Mouse (Mus musculus): ENCODE measurements around the gene Zfp853. TPM values are rescaled to one million over a fixed set of nuclear protein-coding genes. Genes with fewer than 3 reads are reported as not detected.

Gene Zfp853
- total and polyA plus RNA-seq, 3 experiments = 0.08 to 0.14 TPM; not detected in 1

- H3K9ac ChIP-seq (ENCODE audit: control insufficient read depth, low read depth, low read length, poor library complexity, severe bottlenecking) = no peak overlapping the region
- peaks cover 7% of the 10 kb centered on the region for H3K79me2 ChIP-seq (ENCODE audit: control insufficient read depth, insufficient read depth, low read length, poor library complexity)
- H3K36me3 ChIP-seq (ENCODE audit: control insufficient read depth in 1 of 2, insufficient read depth in 2 of 2, low read length in 2 of 2) = no peaks in the 10 kb centered on the region
Observed at GRCm38 (mm10) chr5:143265409-143265808, 28.0 kb downstream of the Zfp853 start.

DNA sequence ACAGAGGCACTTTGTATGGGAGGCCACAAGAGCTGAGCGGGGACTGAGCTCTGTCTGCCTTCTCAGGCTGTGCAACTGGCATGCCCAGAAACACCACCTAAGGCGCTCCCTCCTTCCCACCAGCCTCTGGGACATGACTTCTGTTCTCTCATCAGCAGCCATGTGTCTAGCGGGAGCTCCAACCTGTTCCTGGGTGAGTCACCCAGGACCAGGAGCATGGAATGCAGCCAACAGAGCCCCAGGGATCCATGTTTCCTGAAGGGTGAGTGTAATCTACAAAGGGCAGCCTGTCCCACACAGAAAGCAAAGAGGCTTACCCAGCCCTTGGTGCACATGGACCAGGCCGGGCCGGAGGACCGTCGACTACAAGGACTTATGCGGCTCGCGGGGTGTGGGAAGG lies 28.7 kb downstream of the Zfp853 start:
- no peak overlapping the region for H3K27ac ChIP-seq (ENCODE audit: control insufficient read depth, low read depth, low read length)
- no peak overlapping the region for H3K4me3 ChIP-seq (ENCODE audit: control insufficient read depth in 1 of 2, insufficient read depth in 1 of 2, low read depth in 2 of 2, low read length in 2 of 2)
- H3K9ac ChIP-seq (ENCODE audit: control insufficient read depth, low read depth, low read length, poor library complexity, severe bottlenecking) = no peak overlapping the region
- no peaks in the 10 kb centered on the region for H3K36me3 ChIP-seq (ENCODE audit: control insufficient read depth in 1 of 2, insufficient read depth in 2 of 2, low read length in 2 of 2)
- H3K79me2 ChIP-seq (ENCODE audit: control insufficient read depth, insufficient read depth, low read length, poor library complexity) = peaks cover 3% of the 10 kb centered on the region; the same call in 1 of the 2 replicates
- TF ChIP-seq ZC3H11A (IDR thresholded peaks at IDR 0.05; ENCODE audit: low read depth, low read length) (no peak), NRF1 (IDR thresholded peaks at IDR 0.05; ENCODE audit: insufficient read depth, low read depth, low read length, poor library complexity, severe bottlenecking) (no peak), EP300 (IDR thresholded peaks at IDR 0.05; ENCODE audit: low read depth in 1 of 2, low read length in 2 of 2) (no peak), MEF2A (IDR thresholded peaks at IDR 0.05; ENCODE audit: extremely low read depth, insufficient replicate concordance, low read depth, low read length, poor library complexity, severe bottlenecking) (no peak), MYC (IDR thresholded peaks at IDR 0.05; ENCODE audit: low read depth, low read length) (no peak), NELFE (IDR thresholded peaks at IDR 0.05; ENCODE audit: low read depth, low read length) (no peak), GABPA (IDR thresholded peaks at IDR 0.05; ENCODE audit: low read depth, low read length) (no peak), SIN3A (IDR thresholded peaks at IDR 0.05; ENCODE audit: low read length) (no peak), POLR2AphosphoS2 (IDR thresholded peaks at IDR 0.05; ENCODE audit: low read length) (no peak)
- H3K9me3 ChIP-seq (replicated peaks; ENCODE audit: insufficient read depth, low read length) = no peaks in the 10 kb centered on the region
- H3K4me1 ChIP-seq (ENCODE audit: control insufficient read depth in 1 of 2, insufficient read depth in 2 of 2, low read length in 2 of 2) = 0 out of 4 replicates have a peak, but pooled peaks cover 0 to under 1% of the 10 kb centered on the region in 2 experiments
- no peak for DNase-seq (ENCODE audit: low read depth, low spot score)
- H3K27me3 ChIP-seq (ENCODE audit: control insufficient read depth in 1 of 2, insufficient read depth in 2 of 2, low read length in 2 of 2) = no peaks in the 10 kb centered on the region

More at GRCm38 (mm10) chr5:143265409-143265808, 28.0 kb downstream of the Zfp853 start:
- Histone ChIP-seq H3K27ac (ENCODE audit: control insufficient read depth, low read depth, low read length) (no peak overlapping the region), H3K4me3 (ENCODE audit: control insufficient read depth in 1 of 2, insufficient read depth in 1 of 2, low read depth in 2 of 2, low read length in 2 of 2) (no peak overlapping the region), H3K9me3 (replicated peaks; ENCODE audit: insufficient read depth, low read length) (no peaks in the 10 kb centered on the region), H3K4me1 (ENCODE audit: control insufficient read depth in 1 of 2, insufficient read depth in 2 of 2, low read length in 2 of 2) (peaks cover 2 to 3% of the 10 kb centered on the region in 2 experiments; a peak in 1 of 4 replicates), H3K27me3 (ENCODE audit: control insufficient read depth in 1 of 2, insufficient read depth in 2 of 2, low read length in 2 of 2) (no peaks in the 10 kb centered on the region)
- no peak for TF ChIP-seq NRF1 (IDR thresholded peaks at IDR 0.05; ENCODE audit: insufficient read depth, low read depth, low read length, poor library complexity, severe bottlenecking)
- TF ChIP-seq ZKSCAN1 (IDR thresholded peaks at IDR 0.05; ENCODE audit: low read depth, low read length) = no peak
- no peak for TF ChIP-seq CHD1 (IDR thresholded peaks at IDR 0.05; ENCODE audit: low read depth, low read length)
- peak; percentile 56; the same call in 1 of the 2 replicates for TF ChIP-seq HCFC1 (IDR thresholded peaks at IDR 0.05; ENCODE audit: low read depth, low read length)
- DNase-seq (ENCODE audit: low read depth, low spot score) = no peak

DNA sequence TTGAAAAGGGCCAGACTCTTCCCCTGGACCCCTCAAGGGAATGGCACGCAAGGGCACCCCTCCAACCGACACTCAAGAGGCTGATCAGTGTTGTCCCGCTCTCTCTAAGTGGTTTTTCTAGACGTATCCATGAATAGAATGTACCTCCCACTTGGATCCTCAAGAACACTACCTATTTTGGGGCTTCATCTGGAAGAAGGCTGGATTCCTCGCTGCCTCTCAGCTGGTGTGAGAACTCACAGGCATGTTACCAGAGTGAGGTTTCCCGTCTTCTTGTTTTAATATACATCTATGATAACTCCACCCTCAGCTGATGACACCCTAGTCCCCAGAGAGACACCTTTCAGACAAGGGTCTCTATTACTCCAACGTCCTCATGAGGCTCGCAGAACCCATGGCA lies 31.8 kb downstream of the Zfp853 start:
- Histone ChIP-seq H3K27ac (ENCODE audit: control insufficient read depth, low read depth, low read length) (no peak overlapping the region), H3K4me3 (ENCODE audit: control insufficient read depth in 1 of 2, insufficient read depth in 1 of 2, low read depth in 2 of 2, low read length in 2 of 2) (no peak overlapping the region), H3K4me1 (ENCODE audit: control insufficient read depth in 1 of 2, insufficient read depth in 2 of 2, low read length in 2 of 2) (peaks cover 5 to 13% of the 10 kb centered on the region in 2 experiments), H3K9me3 (replicated peaks; ENCODE audit: insufficient read depth, low read length) (no peaks in the 10 kb centered on the region), H3K9ac (ENCODE audit: control insufficient read depth, low read depth, low read length, poor library complexity, severe bottlenecking) (no peak overlapping the region), H3K27me3 (ENCODE audit: control insufficient read depth in 1 of 2, insufficient read depth in 2 of 2, low read length in 2 of 2) (no peaks in the 10 kb centered on the region), H3K36me3 (ENCODE audit: control insufficient read depth in 1 of 2, insufficient read depth in 2 of 2, low read length in 2 of 2) (peaks cover 0 to 4% of the 10 kb centered on the region in 2 experiments; a peak in 1 of 4 replicates), H3K79me2 (ENCODE audit: control insufficient read depth, insufficient read depth, low read length, poor library complexity) (no peaks in the 10 kb centered on the region)
- no peak for DNase-seq (ENCODE audit: low read depth, low spot score)
- TF ChIP-seq MAZ (IDR thresholded peaks at IDR 0.05; ENCODE audit: low read depth, low read length) (no peak), ETS1 (IDR thresholded peaks at IDR 0.05; ENCODE audit: low read depth, low read length) (no peak), BHLHE40 (IDR thresholded peaks at IDR 0.05; ENCODE audit: borderline replicate concordance, low read depth, low read length) (no peak), JUND (IDR thresholded peaks at IDR 0.05; ENCODE audit: low read depth, low read length) (no peak), EP300 (IDR thresholded peaks at IDR 0.05; ENCODE audit: low read depth in 1 of 2, low read length in 2 of 2) (no peak), TBP (IDR thresholded peaks at IDR 0.05; ENCODE audit: low read depth, low read length) (no peak), TCF12 (IDR thresholded peaks at IDR 0.05; ENCODE audit: low read depth, low read length) (no peak), UBTF (IDR thresholded peaks at IDR 0.05; ENCODE audit: borderline replicate concordance, insufficient read depth, low read depth, low read length) (no peak), POLR2AphosphoS2 (IDR thresholded peaks at IDR 0.05; ENCODE audit: low read length) (no peak), ZMIZ1 (IDR thresholded peaks at IDR 0.05; ENCODE audit: low read depth, low read length) (no peak), CHD1 (IDR thresholded peaks at IDR 0.05; ENCODE audit: low read depth, low read length) (no peak), GABPA (IDR thresholded peaks at IDR 0.05; ENCODE audit: low read depth, low read length) (no peak), GATA1 (IDR thresholded peaks at IDR 0.05; ENCODE audit: low read depth, low read length) (no peak), SIN3A (IDR thresholded peaks at IDR 0.05; ENCODE audit: low read length) (no peak)

Data from MEL (cell line).